Mouse (Mus musculus) heart, postnatal 0 days (tissue): ENCODE measurements at regions not wholly inside any gene's neighbourhood (a gene's known extent, or its start where the extent isn't known, plus 50 kb on each side); places are given as distances from the start of the nearest gene placed in this dataset.

ENCODE experiments used
- CTCF ChIP-seq: IDR thresholded peaks from 2 replicates; pipeline ENCODE4 v1.5.1; 2016; ENCODE audit warnings: antibody characterized with exemption, control low read depth, low read depth
- EP300 ChIP-seq: IDR thresholded peaks from 2 replicates; pipeline ENCODE4 v1.6.1; 2016; ENCODE audit warnings: antibody characterized with exemption, low read depth

- TF ChIP-seq EP300 (no peak), CTCF (no peak)
These were observed 99.4 kb upstream of the Arhgap28 start for GRCm38 (mm10) chr17:68103346-68103745.
